Mouse (Mus musculus) kidney, embryonic 16.5 days (tissue): ENCODE data around the gene Serpinb1a. TPM values are rescaled to one million over a fixed set of nuclear protein-coding genes. Genes with fewer than 3 reads are reported as not detected.
A peak's percentile ranks its signal among the peaks of the same experiment; 100 is the strongest.

ENCODE experiments used
- ATAC-seq: fragments of 200-750 bp; cut with Nextera tagmentation; 2 replicates; pipeline ENCODE4 v1.8.0; 2017; ENCODE audit warnings: moderate TSS enrichment; ENCODE audit not compliant: low FRiP score, low TSS enrichment
- H3K27ac ChIP-seq: fragments of 300-500 bp; sonication (generic); 2 replicates; pipeline ENCODE4 v1.5.1; 2014; ENCODE audit warnings: low read length
- H3K27me3 ChIP-seq: fragments of 300-500 bp; sonication (generic); 2 replicates; pipeline ENCODE4 v1.6.1; 2014; ENCODE audit warnings: low read length, control low read depth, mixed read lengths; ENCODE audit not compliant: insufficient read depth
- H3K36me3 ChIP-seq: fragments of 300-500 bp; sonication (generic); 2 replicates; pipeline ENCODE4 v1.6.1; 2014; ENCODE audit warnings: low read length, control low read depth, mixed read lengths; ENCODE audit not compliant: insufficient read depth
- H3K4me1 ChIP-seq: fragments of 300-500 bp; sonication (generic); 2 replicates; pipeline ENCODE4 v1.6.1; 2014; ENCODE audit warnings: low read length, control low read depth, mixed read lengths; ENCODE audit not compliant: insufficient read depth
- H3K4me2 ChIP-seq: fragments of 300-500 bp; sonication (generic); replicated peaks from 2 replicates; pipeline ENCODE4 v1.6.1; 2014; ENCODE audit warnings: low read depth, low read length
- H3K4me3 ChIP-seq: fragments of 300-500 bp; sonication (generic); 2 replicates; pipeline ENCODE4 v1.5.1; 2014; ENCODE audit warnings: mild to moderate bottlenecking, low read length
- H3K9ac ChIP-seq: fragments of 300-500 bp; sonication (generic); replicated peaks from 2 replicates; pipeline ENCODE4 v1.6.1; 2014; ENCODE audit warnings: low read length
- H3K9me3 ChIP-seq: fragments of 300-500 bp; sonication (generic); 2 replicates; pipeline ENCODE4 v1.6.1; 2016; ENCODE audit warnings: low read length, control low read depth
- WGBS: fragments of 180-500 bp; shearing (Covaris S2); extraction: QIAGEN DNeasy Blood & Tissue Kit; methylation state at CpG from one replicate; pipeline ENCODE4 v1.1.7; 2014; 5-methylcytosine and 5-hydroxymethylcytosine counted together
- polyA plus RNA-seq: library from polyadenylated mRNA; unstranded; fragments of >200 nt; fragmentation: Nextera tagmentation; extraction: Ambion mirVana; gene quantifications from 2 replicates; pipeline ENCODE4 v1.2.1, GENCODE M21; 2015

The Serpinb1a gene
- polyA plus RNA-seq, 1 experiment from 2014 or later: 12.1 TPM

- ATAC-seq: peak; percentile 60
- Histone ChIP-seq H3K9me3 (no peaks in the 10 kb centered on the region), H3K4me1 (peaks cover 20% of the 10 kb centered on the region), H3K9ac (no peak overlapping the region), H3K36me3 (no peaks in the 10 kb centered on the region), H3K27ac (no peak overlapping the region; the same call in 1 of the 2 replicates), H3K27me3 (no peaks in the 10 kb centered on the region), H3K4me2 (no peak overlapping the region), H3K4me3 (no peak overlapping the region)
- 8% methylated on average over 4 of the region's 4 CpGs for WGBS
Measured at GRCm38 (mm10) chr13:32849092-32849491, 1.9 kb downstream of the Serpinb1a start.

GRCm38 (mm10) chr13:32846221-32846620, 4.8 kb downstream of the Serpinb1a start:
- no peak for ATAC-seq
- Histone ChIP-seq H3K27me3 (no peaks in the 10 kb centered on the region), H3K4me1 (peaks cover 20% of the 10 kb centered on the region), H3K27ac (no peak overlapping the region), H3K4me3 (no peak overlapping the region), H3K9ac (no peak overlapping the region), H3K36me3 (no peaks in the 10 kb centered on the region), H3K4me2 (no peak overlapping the region), H3K9me3 (no peaks in the 10 kb centered on the region)

- 91% methylated on average over 3 of the region's 3 CpGs for WGBS
- H3K9me3 ChIP-seq: no peaks in the 10 kb centered on the region
- no peak overlapping the region for H3K27ac ChIP-seq
- no peak overlapping the region for H3K4me2 ChIP-seq
- no peaks in the 10 kb centered on the region for H3K36me3 ChIP-seq
- no peak overlapping the region for H3K4me3 ChIP-seq
- H3K9ac ChIP-seq: no peak overlapping the region
- H3K27me3 ChIP-seq: no peaks in the 10 kb centered on the region
- no peaks in the 10 kb centered on the region for H3K4me1 ChIP-seq
- no peak for ATAC-seq
Measured at GRCm38 (mm10) chr13:32841349-32841748, 9.6 kb downstream of the Serpinb1a start.

- no peak overlapping the region for H3K4me3 ChIP-seq
- H3K9me3 ChIP-seq: no peaks in the 10 kb centered on the region
- no peak overlapping the region for H3K4me2 ChIP-seq
- H3K4me1 ChIP-seq: no peaks in the 10 kb centered on the region
- no peaks in the 10 kb centered on the region for H3K27me3 ChIP-seq
- ATAC-seq: no peak
- no peaks in the 10 kb centered on the region for H3K36me3 ChIP-seq
- WGBS: 60% methylated on average over 1 of the region's 1 CpGs
- no peak overlapping the region for H3K9ac ChIP-seq
- no peak overlapping the region for H3K27ac ChIP-seq
Measured at GRCm38 (mm10) chr13:32839314-32839713, 11.7 kb downstream of the Serpinb1a start.

- H3K9me3 ChIP-seq: no peaks in the 10 kb centered on the region
- ATAC-seq: no peak
- no peaks in the 10 kb centered on the region for H3K4me1 ChIP-seq
- WGBS: 84% methylated on average over 5 of the region's 5 CpGs
- no peak overlapping the region for H3K9ac ChIP-seq
- no peak overlapping the region for H3K27ac ChIP-seq
- no peaks in the 10 kb centered on the region for H3K27me3 ChIP-seq
- no peaks in the 10 kb centered on the region for H3K36me3 ChIP-seq
- no peak overlapping the region for H3K4me3 ChIP-seq
- H3K4me2 ChIP-seq: no peak overlapping the region
Measured at GRCm38 (mm10) chr13:32834513-32834912, 16.5 kb downstream of the Serpinb1a start.

- Histone ChIP-seq H3K27me3 (no peaks in the 10 kb centered on the region), H3K4me3 (no peak overlapping the region), H3K36me3 (no peaks in the 10 kb centered on the region), H3K4me1 (no peaks in the 10 kb centered on the region), H3K9me3 (no peaks in the 10 kb centered on the region), H3K27ac (no peak overlapping the region), H3K4me2 (no peak overlapping the region), H3K9ac (no peak overlapping the region)
- 81% methylated on average over 6 of the region's 6 CpGs for WGBS
- ATAC-seq: no peak
Measured at GRCm38 (mm10) chr13:32833237-32833636, 17.7 kb downstream of the Serpinb1a start.

GRCm38 (mm10) chr13:32832776-32833175, 18.2 kb downstream of the Serpinb1a start:
- Histone ChIP-seq H3K4me1 (no peaks in the 10 kb centered on the region), H3K9ac (no peak overlapping the region), H3K36me3 (no peaks in the 10 kb centered on the region), H3K9me3 (no peaks in the 10 kb centered on the region), H3K4me2 (no peak overlapping the region), H3K4me3 (no peak overlapping the region), H3K27ac (no peak overlapping the region), H3K27me3 (no peaks in the 10 kb centered on the region)
- no peak for ATAC-seq
- 77% methylated on average over 3 of the region's 3 CpGs for WGBS

GRCm38 (mm10) chr13:32831505-32832273, 19.3 kb downstream of the Serpinb1a start:
- Histone ChIP-seq H3K27me3 (no peaks in the 10 kb centered on the region), H3K9me3 (no peaks in the 10 kb centered on the region), H3K9ac (no peak overlapping the region), H3K4me3 (no peak overlapping the region), H3K27ac (no peak overlapping the region), H3K4me2 (no peak overlapping the region), H3K36me3 (no peaks in the 10 kb centered on the region), H3K4me1 (no peaks in the 10 kb centered on the region)
- ATAC-seq: no peak
- 60% methylated on average over 3 of the region's 3 CpGs for WGBS

- no peak for ATAC-seq
- WGBS: 77% methylated on average over 4 of the region's 4 CpGs
- H3K4me3 ChIP-seq: no peak overlapping the region
Measured at GRCm38 (mm10) chr13:32828886-32829285, 22.1 kb downstream of the Serpinb1a start.

GRCm38 (mm10) chr13:32827951-32828350, 23.0 kb downstream of the Serpinb1a start:
- no peaks in the 10 kb centered on the region for H3K36me3 ChIP-seq
- no peak overlapping the region for H3K4me3 ChIP-seq
- ATAC-seq: no peak
- no peaks in the 10 kb centered on the region for H3K9me3 ChIP-seq
- no peaks in the 10 kb centered on the region for H3K4me1 ChIP-seq
- no peak overlapping the region for H3K9ac ChIP-seq
- no peak overlapping the region for H3K27ac ChIP-seq
- WGBS: 61% methylated on average over 4 of the region's 4 CpGs
- no peak overlapping the region for H3K4me2 ChIP-seq
- H3K27me3 ChIP-seq: no peaks in the 10 kb centered on the region

More at GRCm38 (mm10) chr13:32828886-32829285, 22.1 kb downstream of the Serpinb1a start:
- Histone ChIP-seq H3K27me3 (no peaks in the 10 kb centered on the region), H3K4me1 (no peaks in the 10 kb centered on the region), H3K36me3 (no peaks in the 10 kb centered on the region), H3K9me3 (no peaks in the 10 kb centered on the region), H3K4me2 (no peak overlapping the region), H3K9ac (no peak overlapping the region), H3K27ac (no peak overlapping the region)
